Mouse (Mus musculus) small intestine, adult 2 months (tissue): Measurements from ENCODE around the gene Cers1.

Experiments used
- CTCF ChIP-seq: fragments of 200-500 bp; IDR thresholded peaks from 2 replicates; pipeline ENCODE4 v1.5.1; 2012; ENCODE audit warnings: low read depth, mild to moderate bottlenecking, control low read depth, inconsistent platforms, low read length, moderate library complexity, mixed read lengths; ENCODE audit not compliant: insufficient replicate concordance, insufficient read length; ENCODE audit errors: extremely low read depth
- POLR2A ChIP-seq: fragments of 200-500 bp; IDR thresholded peaks from 2 replicates; pipeline ENCODE4 v1.6.1; 2012; ENCODE audit warnings: low read depth, mild to moderate bottlenecking, control low read depth, inconsistent platforms, low read length, moderate library complexity

DNA sequence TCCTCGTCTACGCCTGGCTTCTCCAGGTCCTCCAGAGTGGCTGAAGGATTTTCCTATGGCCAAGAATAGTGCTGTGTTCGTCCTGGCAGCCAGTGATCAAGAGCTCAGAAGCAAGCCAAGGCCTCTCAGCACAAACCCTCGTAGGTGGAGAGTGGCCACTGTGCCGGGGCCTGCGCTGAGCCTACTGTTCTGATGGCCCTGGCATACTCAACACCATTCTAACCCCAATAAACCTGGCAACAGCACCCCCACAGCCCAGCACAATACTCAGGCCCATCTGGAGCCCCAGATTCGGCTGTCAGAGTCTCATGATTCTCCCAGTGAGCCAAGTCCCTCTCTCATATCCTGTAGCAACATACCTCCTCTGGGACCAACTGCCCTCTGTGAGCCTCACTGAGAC is 25.1 kb downstream of the Cers1 start:
- TF ChIP-seq CTCF (no peak), POLR2A (no peak)
